Mouse (Mus musculus) neural tube, embryonic 12.5 days (tissue): ENCODE measurements around the gene Il21. TPM values are rescaled to one million over a fixed set of nuclear protein-coding genes. Genes with fewer than 3 reads are reported as not detected.
A peak's percentile ranks its signal among the peaks of the same experiment; 100 is the strongest.

Experiments
- ATAC-seq: fragments of 200-750 bp; cut with Nextera tagmentation; 2 replicates; pipeline ENCODE4 v1.8.0; 2017; ENCODE audit warnings: low read depth, mild to moderate bottlenecking, moderate TSS enrichment, moderate library complexity; ENCODE audit not compliant: low FRiP score
- H3K27ac ChIP-seq: fragments of 300-500 bp; sonication (generic); 2 replicates; pipeline ENCODE4 v1.5.1; 2016
- H3K27me3 ChIP-seq: fragments of 300-500 bp; sonication (generic); replicated peaks from 2 replicates; pipeline ENCODE4 v1.6.1; 2016; ENCODE audit warnings: mild to moderate bottlenecking
- H3K36me3 ChIP-seq: fragments of 300-500 bp; sonication (generic); 2 replicates; pipeline ENCODE4 v1.6.1; 2016; ENCODE audit warnings: mild to moderate bottlenecking
- H3K4me1 ChIP-seq: fragments of 300-500 bp; sonication (generic); 2 replicates; pipeline ENCODE4 v1.6.1; 2016
- H3K4me2 ChIP-seq: fragments of 300-500 bp; sonication (generic); replicated peaks from 2 replicates; pipeline ENCODE4 v1.6.1; 2016; ENCODE audit warnings: mild to moderate bottlenecking
- H3K4me3 ChIP-seq: fragments of 300-500 bp; sonication (generic); 2 replicates; pipeline ENCODE4 v1.5.1; 2016
- H3K9ac ChIP-seq: fragments of 300-500 bp; sonication (generic); 2 replicates; pipeline ENCODE4 v1.6.1; 2016; ENCODE audit warnings: mild to moderate bottlenecking
- H3K9me3 ChIP-seq: fragments of 300-500 bp; sonication (generic); 2 replicates; pipeline ENCODE4 v1.6.1; 2016; ENCODE audit warnings: mild to moderate bottlenecking
- WGBS: fragments of 180-500 bp; shearing (Covaris S2); methylation state at CpG from one replicate; pipeline ENCODE4 v1.1.7; 2016; 5-methylcytosine and 5-hydroxymethylcytosine counted together
- polyA plus RNA-seq: library from polyadenylated mRNA; unstranded; fragments of >200 nt; fragmentation: Nextera tagmentation; extraction: Ambion mirVana; gene quantifications from 2 replicates; pipeline ENCODE4 v1.2.1, GENCODE M21; 2016

Il21 gene
- polyA plus RNA-seq, 1 experiment from 2014 or later = not detected

GRCm38 (mm10) chr3:37229082-37229829 is 3.2 kb downstream of the Il21 start:
- H3K36me3 ChIP-seq = no peaks in the 10 kb centered on the region
- H3K4me2 ChIP-seq = no peak overlapping the region
- no peaks in the 10 kb centered on the region for H3K4me1 ChIP-seq
- no peak overlapping the region for H3K9ac ChIP-seq
- no peaks in the 10 kb centered on the region for H3K27me3 ChIP-seq
- ATAC-seq = no peak
- 76% methylated on average over 11 of the region's 11 CpGs for WGBS
- H3K4me3 ChIP-seq = no peak overlapping the region
- no peak overlapping the region for H3K27ac ChIP-seq
- H3K9me3 ChIP-seq = no peaks in the 10 kb centered on the region

DNA sequence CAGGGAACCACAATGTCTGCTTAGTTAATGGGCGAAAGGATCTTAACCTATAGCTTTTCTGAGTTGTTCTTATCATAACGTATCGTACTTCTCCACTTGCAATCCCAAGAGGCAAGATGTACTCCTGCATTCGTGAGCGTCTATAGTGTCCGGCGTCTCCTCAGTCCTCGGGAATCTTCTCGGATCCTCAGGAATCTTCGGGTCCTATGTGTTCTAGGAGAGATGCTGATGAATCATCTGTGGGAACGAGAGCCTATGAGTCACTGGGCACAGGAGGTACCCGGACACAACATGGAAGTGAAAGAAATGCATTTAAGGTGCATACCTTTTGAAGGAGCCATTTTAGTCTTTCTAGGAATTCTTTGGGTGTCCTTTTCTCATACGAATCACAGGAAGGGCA is 7.3 kb downstream of the Il21 start:
- Histone ChIP-seq H3K27me3 (no peaks in the 10 kb centered on the region), H3K9ac (no peak overlapping the region), H3K36me3 (no peaks in the 10 kb centered on the region), H3K4me1 (no peaks in the 10 kb centered on the region), H3K27ac (no peak overlapping the region), H3K4me2 (no peak overlapping the region), H3K4me3 (no peak overlapping the region), H3K9me3 (no peaks in the 10 kb centered on the region)
- WGBS = 92% methylated on average over 13 of the region's 13 CpGs
- ATAC-seq = no peak

DNA sequence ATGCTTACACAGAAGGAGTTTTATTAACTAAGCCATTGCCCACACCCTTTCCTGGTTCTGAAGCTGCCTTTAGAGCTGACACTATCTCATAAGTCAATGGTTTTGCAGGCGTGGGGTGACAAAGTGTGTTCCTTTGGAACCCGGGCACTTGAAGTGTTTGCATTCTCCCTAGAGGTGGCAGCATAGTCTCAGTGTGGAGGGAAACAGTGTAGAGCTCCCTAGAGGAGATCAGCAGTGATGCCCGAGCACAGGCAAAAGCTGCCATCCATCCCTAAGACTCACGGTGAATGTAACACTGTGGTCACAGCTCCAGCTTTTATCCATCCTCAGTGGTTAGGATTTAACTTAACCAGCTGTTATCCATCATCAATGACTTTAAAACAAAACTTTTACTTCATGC is 13.4 kb downstream of the Il21 start:
- Histone ChIP-seq H3K4me3 (no peak overlapping the region), H3K36me3 (no peaks in the 10 kb centered on the region), H3K27me3 (no peaks in the 10 kb centered on the region), H3K9me3 (no peaks in the 10 kb centered on the region), H3K9ac (no peak overlapping the region), H3K27ac (no peak overlapping the region), H3K4me2 (no peak overlapping the region), H3K4me1 (no peaks in the 10 kb centered on the region)
- ATAC-seq = no peak
- WGBS = 54% methylated on average over 4 of the region's 4 CpGs

DNA sequence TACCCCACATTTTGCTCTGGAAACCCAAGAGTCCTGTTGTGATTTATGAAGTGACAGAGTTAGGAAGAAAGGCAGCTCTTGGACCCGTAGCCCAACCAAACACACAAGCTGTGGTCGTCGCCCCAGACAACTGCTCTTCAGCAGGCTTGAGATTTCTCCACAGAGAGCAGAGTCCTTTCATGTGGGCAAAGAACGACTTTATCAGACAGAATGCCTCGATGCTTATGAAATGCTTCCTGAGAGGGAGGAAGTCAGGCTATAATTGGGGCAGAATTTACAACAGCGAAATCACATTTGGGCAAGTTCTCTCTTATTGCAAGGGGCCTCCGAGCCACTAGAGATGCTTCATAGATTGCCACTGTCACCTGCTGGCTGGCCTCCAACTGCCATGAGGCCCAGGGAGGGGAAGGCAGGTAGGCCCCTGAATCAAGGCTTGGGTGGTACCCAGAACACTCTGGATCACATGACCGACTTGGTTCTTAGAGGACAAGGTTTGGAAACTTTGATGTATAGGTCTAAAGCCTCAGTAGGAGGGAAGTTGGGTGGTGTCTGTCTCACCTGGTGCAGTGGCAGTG is 27.1 kb downstream of the Il21 start:
- H3K36me3 ChIP-seq = no peaks in the 10 kb centered on the region
- no peak overlapping the region for H3K4me3 ChIP-seq
- ATAC-seq = no peak
- no peak overlapping the region for H3K4me2 ChIP-seq
- no peaks in the 10 kb centered on the region for H3K4me1 ChIP-seq
- 81% methylated on average over 8 of the region's 8 CpGs for WGBS
- no peaks in the 10 kb centered on the region for H3K9me3 ChIP-seq
- no peaks in the 10 kb centered on the region for H3K27me3 ChIP-seq
- H3K9ac ChIP-seq = no peak overlapping the region
- H3K27ac ChIP-seq = no peak overlapping the region

DNA sequence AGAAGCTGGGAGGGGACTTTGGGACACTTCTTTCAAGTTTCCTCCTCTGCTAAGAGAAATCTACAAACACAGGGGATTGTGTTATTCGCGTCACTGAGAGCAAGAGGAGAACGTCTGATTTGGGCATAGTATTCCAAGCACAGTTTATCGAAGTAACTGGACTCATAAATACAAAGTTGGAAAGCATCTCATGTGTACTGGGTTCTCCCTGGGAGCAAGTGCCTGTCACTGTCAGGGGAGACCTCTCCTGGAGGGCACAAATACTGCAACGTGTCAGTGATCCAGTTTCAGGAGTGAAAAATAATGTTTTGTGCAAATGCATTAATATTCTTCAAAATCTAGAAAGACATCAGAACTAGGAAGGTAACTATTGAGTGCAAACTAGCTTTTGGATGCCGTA is 27.9 kb downstream of the Il21 start:
- Histone ChIP-seq H3K27ac (no peak overlapping the region), H3K4me2 (peak overlapping the region; percentile 77), H3K36me3 (no peaks in the 10 kb centered on the region), H3K9me3 (no peaks in the 10 kb centered on the region), H3K9ac (peak overlapping the region; percentile 58; the same call in 1 of the 2 replicates), H3K27me3 (no peaks in the 10 kb centered on the region), H3K4me1 (no peaks in the 10 kb centered on the region), H3K4me3 (peak overlapping the region; percentile 47)
- ATAC-seq = 0 out of 2 replicates have a peak, but pooled peaks have one; percentile 46
- 23% methylated on average over 6 of the region's 6 CpGs for WGBS

DNA sequence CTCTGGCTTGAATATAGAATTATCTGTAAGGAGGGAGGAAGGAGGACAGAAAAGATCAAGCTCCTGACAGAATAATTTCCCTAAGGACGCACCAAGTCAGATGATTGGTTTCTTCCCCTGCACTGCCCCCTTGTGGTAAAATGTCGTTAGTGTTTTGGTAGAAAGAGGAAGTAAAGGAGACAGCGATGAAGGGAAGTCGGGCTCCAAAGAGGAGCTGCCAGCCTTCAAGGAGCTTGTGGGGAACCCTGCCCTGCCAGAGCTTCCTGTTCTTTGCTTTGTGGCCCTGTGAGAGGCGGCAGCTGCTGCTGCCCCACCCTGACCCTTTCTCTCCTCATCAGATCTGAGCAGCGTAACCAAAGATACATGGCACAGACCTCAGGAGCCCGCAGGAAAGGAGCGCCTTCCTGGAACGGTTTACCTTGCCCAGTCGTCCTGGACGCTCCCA is 28.4 kb downstream of the Il21 start:
- Histone ChIP-seq H3K4me2 (peak overlapping the region; percentile 77), H3K9me3 (no peaks in the 10 kb centered on the region), H3K4me3 (peak overlapping the region; percentile 47), H3K27me3 (no peaks in the 10 kb centered on the region), H3K4me1 (no peaks in the 10 kb centered on the region), H3K36me3 (no peaks in the 10 kb centered on the region), H3K27ac (no peak overlapping the region), H3K9ac (peak overlapping the region; percentile 58)
- peak; percentile 75 for ATAC-seq
- under 1% methylated on average over 11 of the region's 11 CpGs for WGBS

- 75% methylated on average over 7 of the region's 7 CpGs for WGBS
- Histone ChIP-seq H3K27ac (no peak overlapping the region), H3K9ac (no peak overlapping the region), H3K4me2 (no peak overlapping the region), H3K36me3 (no peaks in the 10 kb centered on the region), H3K4me3 (no peak overlapping the region), H3K27me3 (no peaks in the 10 kb centered on the region), H3K4me1 (no peaks in the 10 kb centered on the region), H3K9me3 (no peaks in the 10 kb centered on the region)
- no peak for ATAC-seq
Observed at GRCm38 (mm10) chr3:37202856-37203255, 29.6 kb downstream of the Il21 start.

DNA sequence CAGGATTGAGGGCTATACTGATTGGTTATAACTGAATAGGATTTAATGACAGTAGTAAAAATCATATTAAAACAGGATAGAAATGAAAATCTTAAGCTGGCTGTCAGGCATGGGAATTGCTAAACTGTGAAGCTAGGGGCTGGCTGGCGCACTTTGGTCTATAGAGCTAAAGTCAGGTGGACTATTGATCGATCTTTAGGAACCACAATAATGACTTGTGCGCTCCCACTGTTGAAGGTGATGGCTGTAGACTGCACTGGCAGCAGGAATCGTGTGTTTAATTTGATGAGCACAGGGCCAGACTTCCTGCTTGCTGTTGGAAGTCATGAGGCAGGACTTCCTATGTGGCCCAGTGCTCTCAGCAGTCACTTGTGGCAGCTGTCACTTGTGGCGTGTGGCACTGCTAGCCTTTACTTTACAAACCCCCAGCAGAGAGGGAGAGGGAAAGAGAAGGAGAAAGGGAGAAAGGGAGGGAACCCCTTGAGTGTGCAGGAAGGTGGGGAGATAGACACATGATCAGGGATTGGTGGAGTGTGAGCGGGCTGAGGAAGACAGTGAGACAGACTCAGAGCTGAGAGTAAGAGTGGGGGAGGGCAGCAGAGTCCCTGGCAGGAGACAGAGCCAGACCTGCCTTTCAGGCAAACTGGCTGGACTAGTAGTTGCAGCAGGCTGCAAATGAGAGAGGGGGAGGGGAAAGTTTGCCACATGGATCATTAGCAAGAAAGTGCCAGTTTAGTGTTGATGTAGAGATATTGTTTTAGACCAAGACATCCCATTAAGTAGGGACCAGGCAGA is 31.1 kb downstream of the Il21 start:
- WGBS = 63% methylated on average over 6 of the region's 6 CpGs
- H3K27me3 ChIP-seq = no peaks in the 10 kb centered on the region
- no peaks in the 10 kb centered on the region for H3K36me3 ChIP-seq
- H3K4me1 ChIP-seq = no peaks in the 10 kb centered on the region
- no peak overlapping the region for H3K27ac ChIP-seq
- H3K4me3 ChIP-seq = no peak overlapping the region
- no peak for ATAC-seq
- no peaks in the 10 kb centered on the region for H3K9me3 ChIP-seq
- no peak overlapping the region for H3K4me2 ChIP-seq
- no peak overlapping the region for H3K9ac ChIP-seq

- H3K36me3 ChIP-seq = no peaks in the 10 kb centered on the region
Observed at GRCm38 (mm10) chr3:37198302-37198701, 34.1 kb downstream of the Il21 start.

DNA sequence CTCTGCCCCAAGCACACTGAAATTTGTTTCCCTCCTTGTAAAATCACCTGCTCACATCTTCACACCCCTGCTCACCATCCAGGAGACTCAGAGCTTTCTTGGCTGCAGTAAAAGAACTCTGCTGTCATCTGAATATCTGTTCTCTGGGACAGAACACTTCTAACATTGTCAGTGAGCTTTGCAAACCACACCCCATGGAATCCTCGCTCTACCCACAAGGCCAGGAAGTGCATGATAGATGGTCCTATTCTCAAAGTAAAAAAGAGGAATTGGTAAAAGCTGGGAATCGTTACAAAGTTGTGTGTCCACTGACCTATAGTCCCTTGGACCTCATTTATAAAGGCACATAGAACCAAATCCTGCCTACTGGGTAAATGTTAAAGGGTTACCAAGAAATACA is 40.5 kb downstream of the Il21 start:
- H3K9me3 ChIP-seq = no peaks in the 10 kb centered on the region
- no peak overlapping the region for H3K4me2 ChIP-seq
- ATAC-seq = no peak
- 69% methylated on average over 2 of the region's 2 CpGs for WGBS
- no peaks in the 10 kb centered on the region for H3K4me1 ChIP-seq
- H3K9ac ChIP-seq = no peak overlapping the region
- H3K27me3 ChIP-seq = no peaks in the 10 kb centered on the region
- no peaks in the 10 kb centered on the region for H3K36me3 ChIP-seq
- H3K4me3 ChIP-seq = no peak overlapping the region
- H3K27ac ChIP-seq = no peak overlapping the region

More at GRCm38 (mm10) chr3:37198302-37198701, 34.1 kb downstream of the Il21 start:
- H3K27ac ChIP-seq = no peak overlapping the region
- H3K9ac ChIP-seq = no peak overlapping the region
- H3K27me3 ChIP-seq = no peaks in the 10 kb centered on the region
- WGBS = 81% methylated on average over 5 of the region's 5 CpGs
- no peaks in the 10 kb centered on the region for H3K4me1 ChIP-seq
- H3K9me3 ChIP-seq = no peaks in the 10 kb centered on the region
- ATAC-seq = no peak
- H3K4me3 ChIP-seq = no peak overlapping the region
- H3K4me2 ChIP-seq = no peak overlapping the region

GRCm38 (mm10) chr3:37185534-37185933 is 46.9 kb downstream of the Il21 start:
- Histone ChIP-seq H3K36me3 (no peaks in the 10 kb centered on the region), H3K4me3 (no peak overlapping the region), H3K27ac (no peak overlapping the region), H3K4me1 (no peaks in the 10 kb centered on the region), H3K9me3 (no peaks in the 10 kb centered on the region), H3K9ac (no peak overlapping the region), H3K4me2 (no peak overlapping the region), H3K27me3 (no peaks in the 10 kb centered on the region)
- WGBS = 94% methylated on average over 1 of the region's 1 CpGs
- no peak for ATAC-seq
